Mouse (Mus musculus) cerebellum, postnatal 10 days (tissue): ENCODE measurements around the gene Omp.

Experiments
- DNase-seq, 2 experiments: peaks; one replicate each; pipeline ENCODE4 v3.0.0; 2021; ENCODE audit warnings: mixed read lengths in 2 of 2

Gene Omp

DNA sequence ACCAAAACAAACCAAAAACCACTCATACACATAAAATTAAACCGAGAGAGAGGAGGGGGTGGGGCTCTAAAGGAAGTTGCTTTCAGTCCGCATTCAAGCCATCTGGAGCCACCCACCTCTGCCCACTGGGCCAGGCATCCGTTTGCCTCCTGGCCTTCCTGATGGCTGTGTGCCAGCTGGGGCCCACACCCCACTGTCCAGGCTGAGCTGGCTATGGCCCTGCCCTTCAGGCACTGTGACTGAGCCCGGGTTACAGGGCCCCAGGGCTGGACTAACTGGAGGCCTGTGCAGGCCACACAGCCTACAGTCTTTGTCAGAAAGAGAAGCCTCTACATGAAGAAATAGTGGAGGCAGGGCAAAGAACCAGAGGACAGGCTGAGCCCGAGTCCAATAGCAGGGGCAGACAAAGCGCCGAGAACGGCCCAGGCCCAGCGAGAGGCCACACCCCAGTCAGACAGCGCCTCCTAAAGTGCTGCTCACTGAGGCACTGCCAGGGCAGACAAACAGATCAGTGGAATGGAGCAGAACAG lies 19.8 kb upstream of the Omp start:
- peak in 1 of 2 experiments; percentile 52 for DNase-seq

DNA sequence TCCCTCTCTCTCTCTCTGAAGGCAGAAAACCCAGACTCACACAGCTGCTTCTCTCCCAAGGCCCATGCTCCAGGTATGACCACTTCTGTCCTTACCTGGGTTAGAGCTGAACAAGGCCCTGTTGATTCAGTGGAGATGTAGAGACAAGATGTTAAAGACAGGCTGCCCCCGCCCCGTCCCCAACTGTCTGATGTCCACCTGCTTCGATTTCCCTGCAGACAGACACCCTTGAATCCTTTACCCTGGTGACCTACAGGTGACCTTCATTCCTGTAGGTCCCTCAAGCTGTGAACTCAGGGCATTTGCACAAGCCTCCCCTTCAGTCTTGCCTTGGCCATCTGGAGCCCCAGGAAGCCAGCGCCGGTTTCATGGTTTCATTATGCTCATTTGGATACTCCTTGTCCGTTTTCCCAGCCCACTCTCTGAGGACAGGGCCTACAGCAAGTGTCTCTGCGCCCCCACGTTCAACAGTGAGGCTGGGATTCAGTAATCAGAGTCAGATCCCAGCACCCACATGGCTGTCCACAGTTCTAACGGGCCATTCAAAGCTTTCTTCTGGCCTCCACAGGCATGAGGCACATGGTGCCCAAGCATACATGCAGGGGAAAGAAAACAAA lies 19.2 kb upstream of the Omp start:
- DNase-seq: no peak

DNA sequence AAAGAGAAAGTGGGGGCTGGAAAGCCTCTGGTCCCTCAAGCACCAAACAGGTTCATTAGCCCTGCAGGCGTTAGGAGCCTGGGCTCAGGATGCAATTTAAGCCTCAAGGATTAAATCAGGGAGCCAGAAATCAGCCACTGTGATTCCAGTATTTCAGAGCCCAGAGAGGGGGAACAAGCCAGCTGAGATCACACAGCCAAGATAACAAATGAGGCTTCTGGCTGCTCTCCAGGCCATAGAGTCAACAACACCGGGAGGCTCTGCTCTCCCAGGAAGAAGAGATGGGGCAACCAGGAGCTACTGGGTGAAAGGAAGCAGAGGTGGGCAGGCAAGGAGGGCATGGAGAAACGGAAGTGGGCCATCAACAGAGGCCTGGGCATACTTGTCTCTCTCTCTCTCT lies 18.4 kb upstream of the Omp start:
- peak in 1 of 2 experiments; percentile 21 for DNase-seq

DNA sequence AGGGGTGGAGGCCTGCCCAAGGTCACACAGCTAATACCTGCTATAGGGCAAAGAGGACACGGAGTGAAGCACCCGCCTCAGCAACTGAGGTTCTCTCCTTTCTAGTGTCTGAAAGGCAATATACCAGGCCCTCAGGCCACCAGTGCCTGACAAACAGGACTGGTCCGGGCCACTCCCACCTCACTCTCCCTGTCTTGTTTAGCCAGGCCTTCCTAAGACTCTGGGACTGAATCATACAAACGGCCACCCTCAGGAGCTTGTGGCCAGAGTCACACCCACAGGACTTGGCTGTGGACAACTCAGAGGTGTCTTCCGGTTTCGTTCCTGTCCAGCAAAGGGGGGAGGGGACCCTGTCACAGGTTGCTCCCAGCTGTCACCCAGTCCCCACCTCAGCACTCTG lies 16.9 kb upstream of the Omp start:
- no peak for DNase-seq

DNA sequence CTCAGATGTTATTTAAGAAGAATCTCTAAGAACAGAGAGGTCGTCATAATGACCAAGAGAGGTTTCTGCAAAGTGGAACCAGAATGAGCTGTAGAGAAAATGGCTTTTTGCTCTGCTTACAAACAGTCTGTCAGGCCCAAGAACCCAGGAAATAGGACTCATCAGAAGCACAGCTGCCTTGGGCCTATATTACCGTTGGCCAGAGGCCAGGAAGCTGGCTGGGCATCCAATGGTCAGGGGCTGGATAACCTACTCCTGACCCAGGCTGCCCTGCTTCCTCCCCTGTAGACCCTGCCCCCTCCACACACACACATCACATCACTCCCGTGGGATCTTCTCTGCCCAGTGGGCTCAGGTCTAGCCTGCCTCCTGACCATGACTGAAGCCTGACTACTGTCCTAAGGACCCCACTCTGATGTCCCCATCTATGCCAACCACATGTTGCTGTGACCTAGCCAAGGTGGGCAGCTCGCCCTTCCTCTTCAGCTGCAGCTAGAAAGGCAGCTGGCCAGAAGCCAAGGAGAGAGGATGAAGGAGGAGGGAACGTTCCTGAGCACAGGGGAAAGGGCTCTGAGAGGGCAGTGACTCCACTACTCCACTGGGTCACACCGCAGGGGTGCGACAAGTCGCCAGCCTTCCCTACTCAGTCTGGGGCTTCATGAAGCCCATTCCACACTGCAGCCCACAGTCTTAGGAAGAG lies 14.9 kb upstream of the Omp start:
- DNase-seq: peak; percentile 57 to 60

DNA sequence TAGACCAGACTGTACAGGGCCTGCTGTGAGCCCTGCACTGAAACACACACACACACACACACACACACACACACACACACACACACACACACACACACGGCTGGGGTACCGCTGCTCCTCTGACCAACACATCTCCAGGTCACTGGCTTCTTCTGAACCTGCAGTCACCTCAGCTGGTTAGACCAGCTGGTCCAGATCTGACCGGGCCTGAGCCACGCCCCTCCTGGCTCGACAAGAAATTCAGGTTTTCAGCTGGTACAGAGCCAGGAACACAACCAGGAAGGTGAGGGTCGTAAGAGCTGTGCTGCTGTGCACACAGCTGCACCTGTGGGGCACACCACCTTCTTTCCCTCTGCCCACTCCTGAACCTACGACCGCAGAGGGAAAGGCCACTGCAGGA lies 13.2 kb upstream of the Omp start:
- no peak for DNase-seq

DNA sequence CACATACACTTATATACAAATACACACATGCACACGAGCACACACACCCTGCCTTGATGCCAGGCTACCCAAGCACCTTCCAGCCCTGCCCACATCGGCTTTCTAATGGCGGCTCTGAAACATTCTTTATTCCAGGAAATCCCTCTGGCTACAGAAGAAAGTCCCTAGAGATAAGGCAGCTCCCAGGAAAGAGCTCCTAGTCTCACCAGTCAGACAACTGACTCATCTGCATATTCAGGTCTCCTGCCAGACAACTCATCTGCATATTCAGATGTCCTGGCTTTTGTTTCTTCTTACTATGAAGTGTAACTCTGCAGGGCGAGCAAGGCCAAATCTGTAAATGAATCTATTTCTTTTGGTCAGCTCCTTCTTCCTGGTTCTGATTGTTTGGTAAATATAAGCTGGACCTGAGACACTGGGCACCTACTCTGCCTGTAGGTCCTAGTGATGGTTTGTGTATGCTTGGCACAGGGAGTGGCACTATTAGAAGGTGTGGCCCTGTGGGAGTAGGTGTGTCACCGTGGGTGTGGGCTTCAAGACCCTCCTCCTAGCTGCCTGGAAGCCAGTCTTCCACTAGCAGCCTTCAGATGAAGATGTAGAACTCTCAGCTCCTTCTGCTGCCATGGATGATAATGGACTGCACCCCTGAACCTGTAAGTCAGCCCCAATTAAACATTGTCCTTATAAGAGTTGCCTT lies 12.5 kb upstream of the Omp start:
- DNase-seq: no peak

DNA sequence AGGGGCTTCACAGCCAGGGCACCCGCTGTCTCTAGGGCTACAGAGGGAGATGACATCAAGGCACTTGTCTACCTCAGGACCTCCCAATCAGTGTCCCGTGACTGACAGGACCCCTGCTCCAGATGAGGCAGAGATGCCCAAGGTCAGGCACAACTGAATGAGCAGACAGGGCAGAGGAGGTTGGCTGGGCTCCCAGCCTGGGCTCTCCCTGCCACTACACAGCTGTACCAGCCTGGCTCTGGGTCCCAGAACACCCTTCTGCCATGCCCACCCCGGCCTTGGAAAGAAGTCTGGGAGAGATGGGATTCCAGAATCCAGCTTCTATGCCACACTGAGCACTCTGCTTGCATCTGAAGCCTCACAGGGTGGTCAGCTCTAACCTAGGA lies 11.0 kb upstream of the Omp start:
- DNase-seq: no peak

DNA sequence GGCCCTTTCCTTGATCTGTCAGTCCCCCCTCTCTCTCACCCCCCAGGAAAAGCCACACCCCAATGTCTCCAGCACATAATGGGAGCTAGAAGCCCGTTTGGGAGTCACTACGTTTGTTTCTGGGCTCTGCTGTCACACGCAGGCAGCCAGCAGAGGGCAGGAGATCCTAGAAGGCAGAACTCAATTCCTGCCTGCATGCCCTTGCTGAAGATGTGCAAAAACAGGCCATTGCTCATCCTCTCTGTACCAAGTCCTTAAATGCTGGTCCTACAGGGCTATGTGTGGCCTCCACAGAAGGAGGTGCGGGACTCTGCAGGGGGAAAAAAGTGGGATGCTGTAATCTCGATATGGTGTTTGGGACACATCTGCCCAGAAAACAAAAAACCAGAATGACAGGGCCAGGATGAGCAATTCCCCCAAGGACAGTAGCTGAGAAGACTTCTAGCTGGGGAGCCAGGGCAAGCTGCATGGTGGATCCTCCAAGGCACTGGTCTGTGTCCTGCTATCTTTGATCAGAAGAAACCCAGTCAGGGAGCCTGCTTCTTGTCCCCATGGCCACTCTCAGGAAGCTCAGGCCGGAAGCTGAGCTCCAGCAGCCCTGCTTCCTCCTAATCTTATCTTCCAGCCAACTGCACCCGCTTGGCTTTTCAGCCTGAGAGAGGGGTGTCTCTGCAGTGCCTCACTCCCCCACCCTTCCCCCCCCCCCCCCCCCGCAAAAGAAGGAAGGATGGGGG lies 10.4 kb upstream of the Omp start:
- DNase-seq: peak; percentile 87

DNA sequence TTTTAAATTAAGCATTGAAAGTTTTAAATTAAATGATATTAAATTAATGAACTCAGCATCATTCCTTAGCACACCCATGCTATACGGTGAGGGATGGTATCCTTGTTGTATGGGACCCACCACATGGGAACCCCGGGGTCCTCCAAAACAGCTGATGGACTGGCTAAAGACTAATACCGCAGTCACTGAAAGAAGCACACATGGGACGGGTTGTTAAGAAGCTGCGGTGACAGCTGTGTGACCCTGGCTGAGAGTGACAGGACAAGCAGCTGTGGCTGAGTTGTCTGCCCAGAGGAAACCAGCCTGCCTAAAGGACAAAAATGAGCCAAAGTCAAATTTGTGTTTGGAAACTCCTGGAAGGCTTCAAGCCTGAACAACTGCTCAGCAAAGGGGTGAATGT lies 8.6 kb upstream of the Omp start:
- no peak for DNase-seq

DNA sequence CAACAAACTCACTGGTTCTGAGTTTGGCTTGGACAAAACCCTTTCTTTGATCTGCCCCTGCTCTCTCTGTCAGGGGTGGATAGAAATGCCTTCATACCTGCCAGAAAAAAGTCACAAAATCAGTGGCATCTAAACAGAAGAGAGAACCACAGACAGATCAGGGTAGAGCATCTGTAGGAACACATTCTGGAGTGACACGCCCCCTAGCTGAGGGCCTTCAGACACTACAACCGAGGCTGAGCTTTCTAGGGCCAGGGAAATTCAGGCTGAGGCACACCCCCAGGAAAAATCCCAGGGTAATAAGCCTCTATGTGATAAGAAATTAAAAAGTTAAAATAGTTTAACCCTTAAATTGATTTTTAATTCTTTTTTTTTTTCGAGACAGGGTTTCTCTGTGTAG lies 8.0 kb upstream of the Omp start:
- DNase-seq: no peak

DNA sequence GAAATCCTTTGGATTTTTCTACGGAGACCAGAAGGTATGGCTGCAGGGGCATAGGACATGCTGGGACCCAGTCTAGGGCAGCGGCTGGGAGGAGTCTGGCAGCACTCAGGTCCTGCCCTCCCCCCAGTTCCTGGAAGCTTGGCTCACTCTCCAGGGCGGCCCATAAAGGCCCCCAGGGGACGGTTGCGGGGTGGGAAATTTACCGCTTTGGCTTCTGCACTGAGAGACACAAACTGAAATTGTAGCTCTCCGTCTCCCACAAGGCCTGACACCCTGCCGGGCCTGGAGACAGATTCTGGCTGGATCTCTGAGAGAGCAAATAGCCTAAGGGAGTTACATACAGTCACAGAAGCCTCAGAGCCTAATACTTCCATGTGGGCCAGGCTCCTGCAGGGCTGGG lies 7.1 kb upstream of the Omp start:
- DNase-seq: peak in 1 of 2 experiments; percentile 51

DNA sequence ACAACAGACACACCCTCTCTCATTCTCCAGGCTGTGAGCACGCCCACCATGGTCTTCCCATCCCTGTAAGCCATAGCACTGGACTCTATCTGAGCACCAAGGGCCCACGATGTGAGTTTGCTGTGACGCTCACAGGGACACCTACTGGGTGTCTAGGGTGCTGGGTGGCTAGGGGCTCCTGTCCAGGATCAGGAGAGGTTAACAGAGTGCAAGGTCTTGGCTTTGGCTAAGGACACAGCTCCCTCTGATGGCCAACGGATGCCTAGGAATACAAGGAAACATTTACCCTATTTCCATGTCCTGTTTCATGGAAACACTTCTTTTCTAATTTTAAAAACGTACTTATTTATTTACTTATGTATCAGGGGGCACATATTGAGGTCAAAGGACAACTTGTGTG lies 5.2 kb upstream of the Omp start:
- DNase-seq: no peak

DNA sequence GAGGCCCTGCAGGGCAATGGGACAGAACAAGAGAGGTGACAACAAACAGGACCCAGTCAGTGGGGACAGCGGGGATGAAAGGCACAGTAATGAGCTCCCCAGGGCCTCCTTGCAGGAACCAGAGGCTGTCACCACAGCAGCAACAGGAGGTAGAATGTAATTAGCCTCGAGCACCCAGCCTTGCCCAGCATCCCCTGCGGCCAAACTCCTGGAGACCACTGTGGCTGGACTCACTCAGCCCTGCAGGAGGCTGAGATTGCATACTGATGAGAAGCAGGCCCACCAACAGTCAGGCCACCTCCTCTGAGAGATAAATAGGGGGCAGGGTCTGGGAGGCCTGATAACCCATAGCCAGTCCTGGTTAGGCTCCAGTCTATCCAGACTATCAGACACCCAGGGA lies 4.5 kb upstream of the Omp start:
- DNase-seq: no peak

DNA sequence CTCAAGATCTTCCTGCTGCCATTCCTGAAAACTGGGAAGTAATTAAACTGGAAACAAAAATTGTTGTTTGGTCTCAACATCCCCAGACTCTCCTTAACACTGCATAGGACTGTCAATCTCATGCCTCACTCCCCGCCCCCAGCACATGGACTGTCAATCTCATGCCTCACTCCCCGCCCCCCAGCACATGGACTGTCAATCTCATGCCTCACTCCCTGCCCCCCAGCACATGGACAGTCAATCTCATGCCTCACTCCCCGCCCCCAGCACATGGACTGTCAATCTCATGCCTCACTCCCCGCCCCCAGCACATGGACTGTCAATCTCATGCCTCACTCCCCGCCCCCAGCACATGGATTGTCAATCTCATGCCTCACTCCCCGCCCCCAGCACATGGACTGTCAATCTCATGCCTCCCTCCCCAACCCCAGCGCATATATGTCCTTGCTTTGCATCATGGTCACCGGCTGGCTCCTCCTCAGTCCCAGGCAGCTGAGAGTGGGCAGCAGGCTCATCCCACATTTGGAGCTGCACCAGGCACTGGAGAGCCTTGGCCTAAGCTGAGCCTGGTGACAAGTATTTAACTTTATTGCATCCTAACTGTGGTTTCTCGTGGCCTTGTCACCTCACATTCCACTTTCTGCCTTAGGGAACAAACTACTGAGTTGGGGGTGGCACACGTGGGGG lies 3.6 kb upstream of the Omp start:
- DNase-seq: no peak

DNA sequence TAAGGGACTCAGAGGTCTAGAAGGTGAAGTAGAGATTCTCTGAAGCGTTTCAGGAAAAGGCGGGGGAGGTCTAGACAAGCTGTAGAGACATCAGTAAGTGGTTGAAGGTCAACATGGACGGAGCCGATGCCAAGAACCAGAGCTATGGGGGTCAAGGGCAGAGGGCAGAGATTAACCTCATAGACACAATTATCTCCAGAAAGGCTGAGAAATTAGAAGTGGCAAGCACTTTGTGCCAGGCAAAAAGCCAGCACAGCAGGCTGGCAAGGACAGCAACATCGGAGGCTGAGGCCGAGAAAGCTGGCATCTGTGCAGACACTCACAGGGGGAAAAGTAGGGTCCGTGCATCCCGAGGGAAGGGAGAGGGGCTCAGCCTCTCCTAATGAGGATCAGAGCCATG lies 2.5 kb upstream of the Omp start:
- DNase-seq: peak; percentile 56 to 65

DNA sequence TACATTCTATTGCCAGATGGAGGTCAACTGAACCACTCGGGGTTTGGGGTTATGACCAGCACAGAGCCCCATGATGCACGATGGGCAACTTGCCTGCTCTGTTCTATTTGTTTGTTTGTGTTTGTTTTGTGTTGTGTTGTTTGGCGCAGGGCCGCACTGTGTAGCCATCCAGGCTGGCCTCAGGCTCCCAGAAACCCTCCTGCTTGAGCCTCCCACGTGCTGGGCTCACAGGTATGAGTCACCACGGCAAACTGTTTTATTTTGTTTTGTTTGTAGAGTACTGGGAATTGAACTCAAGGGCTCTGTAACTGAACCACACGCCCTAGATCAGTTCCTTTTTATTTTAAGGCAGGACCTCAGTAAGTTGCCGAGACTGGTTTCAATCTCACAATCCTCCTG lies 1.1 kb upstream of the Omp start:
- DNase-seq: no peak

DNA sequence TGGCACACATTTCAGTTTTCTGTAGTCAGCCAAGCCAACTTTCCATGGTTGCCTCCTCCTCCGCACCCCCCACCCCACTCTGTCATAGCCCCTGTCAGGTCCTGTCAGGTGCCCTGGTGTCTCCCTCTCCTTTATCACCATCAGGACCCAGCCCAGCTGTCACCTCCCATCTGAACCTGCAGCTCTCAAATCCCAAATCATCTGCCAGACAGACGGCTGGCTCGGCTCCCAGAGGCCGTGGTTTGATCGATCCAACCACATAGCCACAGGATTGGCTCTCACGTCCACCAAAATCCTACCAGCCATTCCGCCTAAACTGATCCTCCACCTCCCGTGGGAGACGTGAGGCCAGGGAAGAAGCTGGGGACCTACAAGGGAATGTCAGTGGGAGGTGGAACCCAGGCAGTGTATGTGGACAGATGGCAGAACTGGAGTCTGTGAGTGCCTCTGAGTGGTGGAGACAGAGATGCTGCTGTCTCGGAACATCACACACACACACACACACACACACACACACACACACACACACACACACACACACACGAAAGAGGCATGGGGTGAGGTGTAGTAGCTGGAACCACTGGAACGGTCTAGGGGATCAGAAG lies 642 bp upstream of the Omp start:
- DNase-seq: peak; percentile 70 to 71

DNA sequence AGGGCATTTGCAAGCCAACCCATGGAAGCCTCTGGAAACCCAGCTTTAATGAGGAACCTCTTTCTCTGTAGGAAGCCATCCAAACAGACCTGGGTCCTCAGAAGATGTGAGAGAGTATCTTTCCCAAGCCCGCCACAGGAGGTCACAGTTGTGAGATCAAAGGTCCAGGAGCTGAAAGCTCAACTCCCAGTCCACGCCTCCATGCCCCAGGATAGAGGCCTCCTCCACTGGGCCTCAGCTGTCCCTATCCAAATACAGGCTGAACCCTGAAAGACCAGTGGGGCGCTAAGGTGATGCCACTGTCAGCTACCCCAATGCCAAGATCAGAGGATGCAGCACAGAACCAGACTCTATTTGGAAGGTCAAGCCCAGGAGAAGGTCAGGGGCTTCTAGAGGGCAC lies 2.7 kb downstream of the Omp start:
- no peak for DNase-seq

DNA sequence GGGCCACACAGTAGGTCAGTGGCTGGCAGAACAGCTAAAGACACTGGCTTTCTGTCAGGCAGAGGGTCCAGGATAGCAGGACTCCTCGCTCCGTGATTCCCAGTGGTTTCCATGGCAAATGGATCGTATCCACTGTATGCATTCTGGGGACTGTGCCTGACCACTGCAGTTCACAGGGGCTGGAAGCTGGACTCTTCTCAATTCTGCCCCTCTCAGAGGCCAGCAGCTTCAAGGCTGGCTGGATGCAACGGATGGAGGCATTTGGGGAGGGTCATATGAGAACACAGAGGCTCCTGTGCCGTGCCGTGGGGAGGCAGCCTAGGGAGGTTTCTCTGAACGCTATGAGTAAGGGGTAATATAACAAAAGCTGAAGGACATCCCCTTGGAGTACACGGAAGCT lies 3.1 kb downstream of the Omp start:
- no peak for DNase-seq

DNA sequence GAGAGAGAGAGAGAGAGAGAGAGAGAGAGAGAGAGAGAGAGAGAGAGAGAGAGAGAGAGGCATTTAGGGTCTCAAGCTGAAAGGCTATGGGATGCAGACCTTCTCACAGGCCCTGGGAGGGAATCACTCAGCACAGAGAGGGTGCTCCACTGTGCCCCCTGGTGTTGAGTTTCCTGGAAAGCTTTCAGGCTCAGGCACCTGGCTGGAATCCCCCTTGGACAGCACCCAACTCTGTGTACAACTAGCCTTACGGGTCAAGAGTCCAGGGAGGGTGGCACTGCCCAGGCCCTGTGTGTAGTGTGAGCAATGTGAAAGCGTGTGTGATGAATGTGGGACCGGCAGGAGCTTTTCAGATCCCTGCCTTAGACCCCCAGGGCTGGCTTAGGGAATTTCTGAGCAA lies 4.1 kb downstream of the Omp start:
- peak; percentile 61 to 63 for DNase-seq

DNA sequence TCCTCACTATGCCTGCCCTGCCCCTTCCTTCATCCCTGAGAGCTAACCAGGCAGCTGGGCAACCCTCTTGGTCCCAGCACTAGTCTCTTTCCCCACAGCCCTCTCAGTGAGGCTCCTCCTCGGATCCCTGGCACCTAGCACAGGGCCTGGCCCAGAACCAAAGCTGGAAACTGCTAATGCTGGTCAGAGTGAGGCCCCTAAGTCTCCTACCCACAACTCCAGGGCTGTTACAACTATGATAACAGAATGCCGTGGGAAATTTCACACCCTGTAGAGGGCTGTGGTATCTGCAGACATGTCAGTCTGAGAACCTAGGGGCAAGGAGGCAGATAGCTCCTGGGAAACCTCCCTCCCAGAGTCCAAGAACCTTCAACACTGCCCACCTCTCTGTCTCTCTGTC lies 4.7 kb downstream of the Omp start:
- DNase-seq: peak; percentile 68 to 75
